Mouse (Mus musculus): ENCODE data around the gene Eps8l3.

The Eps8l3 gene

GRCm38 (mm10) chr3:107877005-107877404, at the start of gene Eps8l3:
TSS of gene Eps8l3 (plus strand) at chr3:107877229.
- DNase-seq = no peak

- DNase-seq = no peak
Measured at GRCm38 (mm10) chr3:107827873-107828405, 49.1 kb upstream of the Eps8l3 start.

GRCm38 (mm10) chr3:107828518-107828917, 48.5 kb upstream of the Eps8l3 start:
- DNase-seq = no peak

GRCm38 (mm10) chr3:107828997-107829396, 48.0 kb upstream of the Eps8l3 start:
- no peak for DNase-seq

- no peak for DNase-seq
Measured at GRCm38 (mm10) chr3:107829625-107830024, 47.4 kb upstream of the Eps8l3 start.

GRCm38 (mm10) chr3:107831875-107832554, 45.0 kb upstream of the Eps8l3 start:
- no peak for DNase-seq

- DNase-seq = no peak
Measured at GRCm38 (mm10) chr3:107832645-107833044, 44.4 kb upstream of the Eps8l3 start.

GRCm38 (mm10) chr3:107833370-107833769, 43.7 kb upstream of the Eps8l3 start:
- DNase-seq = no peak

- DNase-seq = no peak
Measured at GRCm38 (mm10) chr3:107833872-107834341, 43.1 kb upstream of the Eps8l3 start.

- DNase-seq = no peak
Measured at GRCm38 (mm10) chr3:107835301-107835700, 41.7 kb upstream of the Eps8l3 start.

- DNase-seq = no peak
Measured at GRCm38 (mm10) chr3:107839855-107840254, 37.2 kb upstream of the Eps8l3 start.

GRCm38 (mm10) chr3:107840855-107841254, 36.2 kb upstream of the Eps8l3 start:
- DNase-seq = no peak

- DNase-seq = no peak
Measured at GRCm38 (mm10) chr3:107841370-107841769, 35.7 kb upstream of the Eps8l3 start.

- DNase-seq = no peak
Measured at GRCm38 (mm10) chr3:107843406-107843805, 33.6 kb upstream of the Eps8l3 start.

- no peak for DNase-seq
Measured at GRCm38 (mm10) chr3:107844001-107844400, 33.0 kb upstream of the Eps8l3 start.

GRCm38 (mm10) chr3:107844499-107844898, 32.5 kb upstream of the Eps8l3 start:
- DNase-seq = no peak

GRCm38 (mm10) chr3:107846175-107846574, 30.9 kb upstream of the Eps8l3 start:
- no peak for DNase-seq

- no peak for DNase-seq
Measured at GRCm38 (mm10) chr3:107846835-107847234, 30.2 kb upstream of the Eps8l3 start.

- DNase-seq = no peak
Measured at GRCm38 (mm10) chr3:107848126-107848525, 28.9 kb upstream of the Eps8l3 start.

- no peak for DNase-seq
Measured at GRCm38 (mm10) chr3:107849000-107849692, 27.9 kb upstream of the Eps8l3 start.

GRCm38 (mm10) chr3:107849693-107850031, 27.4 kb upstream of the Eps8l3 start:
- DNase-seq = no peak

- no peak for DNase-seq
Measured at GRCm38 (mm10) chr3:107850418-107851031, 26.5 kb upstream of the Eps8l3 start.

GRCm38 (mm10) chr3:107852786-107853185, 24.2 kb upstream of the Eps8l3 start:
- DNase-seq = no peak

Data from thymus, postnatal 36 days (tissue).